ENCODE assay signal across 17 mouse cellular contexts in the genomic region with DNA sequence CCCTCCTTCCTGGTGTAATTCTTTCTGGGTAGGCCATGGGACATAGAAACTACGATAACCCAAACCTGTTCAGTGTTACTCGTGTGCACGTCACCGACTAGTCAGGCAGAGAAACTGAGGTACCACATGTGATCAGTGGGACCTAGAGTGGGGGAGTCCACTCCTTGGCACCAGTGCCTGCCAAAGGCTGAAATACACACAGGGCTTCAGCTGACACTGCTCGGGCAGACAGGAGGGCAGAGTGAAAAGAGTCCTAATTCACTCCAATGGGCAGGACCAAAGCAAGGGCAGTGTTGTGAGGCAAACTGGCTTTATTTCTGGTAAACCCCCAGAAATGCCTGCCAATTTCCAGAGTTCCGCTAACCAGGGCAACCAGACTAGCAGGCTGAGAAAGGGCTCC. TPM values are rescaled to one million over a fixed set of nuclear protein-coding genes. Genes with fewer than 3 reads are reported as not detected.
A peak's percentile ranks its signal among the peaks of the same experiment; 100 is the strongest.
DNase-seq lines count a peak whose midpoint lies in the region; ATAC-seq lines count a peak whose summit lies in the region.
"Had no signal": no experiment of that assay in that cellular context is flagged by ENCODE, and none has a peak within 500 bp of the region (broad histone marks: within the 10 kb centered on the region; RNA-seq: fewer than 3 reads in every experiment).

No protein-coding gene starts in this region.

- H3K27me3 ChIP-seq in forebrain, embryonic 10.5 days (ENCODE audit: poor library complexity, severe bottlenecking): peaks cover 27% of the 10 kb centered on the region
- no peaks in the 10 kb centered on the region for H3K27me3 ChIP-seq in forebrain, embryonic 12.5 days
- no peaks in the 10 kb centered on the region for H3K27me3 ChIP-seq in stomach, embryonic 16.5 days (ENCODE audit: control insufficient read depth, insufficient read depth, low read length)
- H3K27me3 ChIP-seq: limb, embryonic 13.5 days had no signal

- no peak overlapping the region for H3K4me3 ChIP-seq in forebrain, embryonic 10.5 days
- no peak overlapping the region for H3K4me3 ChIP-seq in forebrain, embryonic 12.5 days (replicated peaks)
- no peak overlapping the region for H3K4me3 ChIP-seq in brown adipose tissue, adult 24 weeks (ENCODE audit: insufficient read depth, low read depth, low read length)
- H3K4me3 ChIP-seq in stomach, embryonic 16.5 days (replicated peaks; ENCODE audit: low read length): no peak overlapping the region
- H3K4me3 ChIP-seq: gastrocnemius, adult 2 months; hindbrain, embryonic 12.5 days; limb, embryonic 13.5 days; midbrain, embryonic 12.5 days had no signal

- H3K27ac ChIP-seq in forebrain, embryonic 10.5 days: peak overlapping the region; percentile 22
- H3K27ac ChIP-seq in forebrain, embryonic 12.5 days: no peak overlapping the region
- 0 out of 2 replicates have a peak overlapping the region, but pooled peaks have one; percentile 18 for H3K27ac ChIP-seq in brown adipose tissue, adult 24 weeks (replicated peaks; ENCODE audit: low read depth, low read length)
- H3K27ac ChIP-seq in stomach, embryonic 16.5 days (ENCODE audit: low read length): peak overlapping the region; percentile 43; the same call in 1 of the 2 replicates
- H3K27ac ChIP-seq: gastrocnemius, adult 2 months; hindbrain, embryonic 12.5 days; limb, embryonic 13.5 days; midbrain, embryonic 12.5 days had no signal

- DNase-seq in forebrain, embryonic 10.5 days (ENCODE audit: extremely low spot score, low spot score): no peak
- peak; percentile 36 for DNase-seq in layer of hippocampus, adult 9-11 months
- DNase-seq in layer of hippocampus, postnatal 10 days (ENCODE audit: low spot score in 2 of 2): no peak
- no peak for DNase-seq in thymus, postnatal 10 days (ENCODE audit: low spot score in 2 of 2)
- DNase-seq in adrenal gland, adult (ENCODE audit: inconsistent age in 2 of 2, low spot score in 1 of 2): no peak
- DNase-seq: adrenal gland, adult 8-10 months; cerebellum, adult 8-10 months; gastrocnemius, adult 2 months; lung, postnatal 10 days; spleen, adult 18-20 months; thymus, postnatal 25 days had no signal

- WGBS in forebrain, embryonic 10.5 days: 94% methylated on average over 6 of the region's 6 CpGs
- WGBS in forebrain, embryonic 12.5 days: 88% methylated on average over 6 of the region's 6 CpGs
- WGBS in stomach, embryonic 16.5 days: 86% methylated on average over 6 of the region's 6 CpGs

- no peak overlapping the region for H3K9ac ChIP-seq in forebrain, embryonic 12.5 days
- no peak overlapping the region for H3K9ac ChIP-seq in stomach, embryonic 16.5 days (ENCODE audit: low read length)
- H3K9ac ChIP-seq: hindbrain, embryonic 12.5 days; limb, embryonic 13.5 days; midbrain, embryonic 12.5 days had no signal

- no peak overlapping the region for H3K4me2 ChIP-seq in forebrain, embryonic 12.5 days
- no peak overlapping the region for H3K4me2 ChIP-seq in stomach, embryonic 16.5 days (ENCODE audit: low read depth, low read length)
- H3K4me2 ChIP-seq: hindbrain, embryonic 12.5 days; limb, embryonic 13.5 days; midbrain, embryonic 12.5 days had no signal

- no peaks in the 10 kb centered on the region for H3K9me3 ChIP-seq in forebrain, embryonic 10.5 days
- H3K9me3 ChIP-seq in forebrain, embryonic 12.5 days: no peaks in the 10 kb centered on the region
- no peaks in the 10 kb centered on the region for H3K9me3 ChIP-seq in stomach, embryonic 16.5 days (replicated peaks; ENCODE audit: control insufficient read depth, low read length)
- H3K9me3 ChIP-seq: hindbrain, embryonic 12.5 days; limb, embryonic 13.5 days; midbrain, embryonic 12.5 days had no signal

- H3K4me1 ChIP-seq in forebrain, embryonic 10.5 days: peaks cover 40% of the 10 kb centered on the region
- H3K4me1 ChIP-seq in forebrain, embryonic 12.5 days: peaks cover 30% of the 10 kb centered on the region
- no peaks in the 10 kb centered on the region for H3K4me1 ChIP-seq in brown adipose tissue, adult 24 weeks (ENCODE audit: control insufficient read depth, insufficient read depth, insufficient read length, low read length)
- H3K4me1 ChIP-seq in stomach, embryonic 16.5 days (ENCODE audit: control insufficient read depth, insufficient read depth, low read length): no peaks in the 10 kb centered on the region

- H3K36me3 ChIP-seq in forebrain, embryonic 10.5 days (replicated peaks): peaks cover 11% of the 10 kb centered on the region; the same call in 1 of the 2 replicates
- no peaks in the 10 kb centered on the region; the same call in 1 of the 2 replicates for H3K36me3 ChIP-seq in forebrain, embryonic 12.5 days (replicated peaks)
- no peaks in the 10 kb centered on the region for H3K36me3 ChIP-seq in stomach, embryonic 16.5 days (ENCODE audit: control insufficient read depth, insufficient read depth, low read length)
- H3K36me3 ChIP-seq: hindbrain, embryonic 12.5 days; midbrain, embryonic 12.5 days had no signal

- no peak for ATAC-seq in forebrain, embryonic 12.5 days (ENCODE audit: low FRiP score)
- no peak for ATAC-seq in stomach, embryonic 16.5 days (ENCODE audit: insufficient read depth, low FRiP score)

RNA-seq across cellular contexts. Expression of gene Fbrsl1, which starts 26.9 kb away (rescaled TPM):
- polyA plus RNA-seq in forebrain, embryonic 10.5 days (2016; fragmentation: Nextera tagmentation; extraction: Ambion mirVana): 19.6 and 20.5 TPM in 2 replicates
- 39.5 and 39.8 TPM in 2 replicates for polyA plus RNA-seq in forebrain, embryonic 12.5 days (2016; fragmentation: Nextera tagmentation; extraction: Ambion mirVana)
- 10 to 100 TPM; 82.5 to 90.6 TPM for total RNA-seq in layer of hippocampus, postnatal 10 days (2021)
- polyA plus RNA-seq in brown adipose tissue, adult 24 weeks (2012; ENCODE audit: insufficient read depth, insufficient read length, missing spikeins): 10.4 and 12.2 TPM in 2 replicates
- 4.9 and 5.5 TPM in 2 replicates for polyA plus RNA-seq in stomach, embryonic 16.5 days (2015; fragmentation: Nextera tagmentation; extraction: Ambion mirVana)
